Mouse (Mus musculus) kidney, adult 2 months (tissue): ENCODE results near the gene Rag1.

ENCODE experiments used
- CTCF ChIP-seq: fragments of 200-500 bp; conservative IDR thresholded peaks from 2 replicates; pipeline ENCODE4 v1.5.1; 2011; ENCODE audit warnings: low read depth, mild to moderate bottlenecking, control low read depth, low read length, moderate library complexity, mixed read lengths; ENCODE audit not compliant: insufficient read depth, insufficient read length
- POLR2A ChIP-seq: fragments of 200-500 bp; IDR thresholded peaks from one replicate; pipeline ENCODE4 v1.6.1; 2011; ENCODE audit warnings: low read depth, low read length, control low read depth

GRCm38 (mm10) chr2:101628297-101629236 lies 20.7 kb downstream of the Rag1 start:
- TF ChIP-seq POLR2A, result peak; percentile 43
- no peak for TF ChIP-seq CTCF
